Mouse (Mus musculus) ES-E14 (cell line): ENCODE measurements around the gene Nfam1.
A peak's percentile ranks its signal among the peaks of the same experiment; 100 is the strongest.

Experiments
- ZC3H11A ChIP-seq: IDR thresholded peaks from 2 replicates; pipeline ENCODE4 v1.6.1; 2012; ENCODE audit warnings: low read depth, mild to moderate bottlenecking, inconsistent platforms, low read length, borderline replicate concordance
- ZNF384 ChIP-seq: IDR thresholded peaks from 2 replicates; pipeline ENCODE4 v1.6.1; 2012; ENCODE audit warnings: low read depth, low read length, inconsistent platforms

DNA sequence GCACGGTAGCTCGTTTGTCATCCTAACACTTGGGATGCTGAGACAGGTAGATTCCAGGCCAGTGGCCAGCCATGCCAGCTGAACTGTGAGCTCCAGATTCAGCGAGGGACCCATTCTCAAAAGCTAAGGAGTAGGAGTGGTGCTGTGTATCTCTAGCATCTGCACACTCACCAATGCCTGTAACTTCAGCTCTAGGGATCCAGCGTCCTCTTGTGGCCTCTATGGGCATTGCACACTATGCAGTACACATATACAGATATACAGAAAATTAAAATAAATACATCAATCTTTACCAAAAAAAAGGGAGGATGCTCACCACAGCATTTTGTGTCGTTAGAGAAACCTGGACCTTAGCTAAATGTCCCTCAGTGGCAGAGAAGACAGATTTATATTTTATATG is 38.6 kb upstream of the Nfam1 start:
- TF ChIP-seq ZC3H11A (peak; percentile 55), ZNF384 (no peak)
